Mouse (Mus musculus) right cerebral cortex, postnatal 14 days (tissue): Measurements from ENCODE around the gene Stard3.

Experiments used
- DNase-seq: peaks from one replicate; pipeline ENCODE4 v3.0.0; 2022

The Stard3 gene

GRCm38 (mm10) chr11:98358161-98359083 lies at the start of gene Stard3:
Gene Stard3, plus strand, starts transcription at chr11:98358368.
- peak; percentile 85 for DNase-seq

DNA sequence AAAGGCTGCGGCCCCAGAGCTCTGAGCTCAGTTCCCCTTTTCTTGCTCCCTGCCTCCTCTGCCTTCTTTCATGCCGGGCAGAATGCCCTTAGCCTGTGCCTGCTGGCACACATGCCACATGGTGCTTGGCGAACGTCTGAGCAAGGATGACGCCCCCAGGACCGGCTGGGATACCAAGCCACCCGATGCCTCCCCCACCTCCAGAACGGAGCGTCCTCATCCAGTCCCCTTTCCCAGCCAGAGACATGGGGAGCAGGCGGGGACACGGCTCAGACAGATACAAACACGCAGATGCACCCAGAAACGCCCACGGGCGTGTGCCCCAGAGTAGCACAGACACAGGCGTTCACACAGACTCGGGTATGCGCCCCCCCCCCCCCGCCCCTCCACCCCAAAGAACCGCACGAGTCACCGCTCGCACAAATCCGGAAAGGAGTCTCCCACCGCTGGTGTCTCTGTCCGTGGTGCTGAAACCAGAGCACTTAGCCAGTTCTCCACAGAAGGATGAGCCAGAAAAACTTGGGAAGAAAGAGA lies 44.3 kb upstream of the Stard3 start:
- peak; percentile 51 for DNase-seq

GRCm38 (mm10) chr11:98317479-98317878 lies 40.7 kb upstream of the Stard3 start:
- DNase-seq, result no peak

- DNase-seq, result no peak
Measured at GRCm38 (mm10) chr11:98318421-98319116, 39.6 kb upstream of the Stard3 start.

DNA sequence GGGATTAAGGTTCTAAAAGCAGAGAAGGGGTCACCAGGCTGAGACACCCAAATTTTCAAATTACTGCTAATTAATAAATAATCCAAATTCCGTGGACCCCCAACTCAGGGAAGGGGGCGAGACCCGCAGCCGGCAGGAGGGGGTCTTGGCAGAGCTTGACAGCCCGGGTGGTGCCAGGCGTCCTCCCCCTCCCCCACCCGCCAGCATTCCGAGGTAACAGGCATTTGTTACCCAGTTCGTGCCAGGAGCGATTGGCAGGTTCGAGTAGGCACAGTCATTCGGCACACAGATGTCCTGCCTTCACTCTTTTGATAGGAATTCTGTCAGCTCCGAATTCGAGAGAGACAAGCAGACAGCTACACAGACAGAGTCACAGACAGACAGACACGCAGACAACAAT lies 39.0 kb upstream of the Stard3 start:
- DNase-seq, result no peak

GRCm38 (mm10) chr11:98319544-98319943 lies 38.6 kb upstream of the Stard3 start:
- DNase-seq, result no peak

GRCm38 (mm10) chr11:98319944-98320343 lies 38.2 kb upstream of the Stard3 start:
- no peak for DNase-seq

GRCm38 (mm10) chr11:98320381-98320780 lies 37.8 kb upstream of the Stard3 start:
- DNase-seq, result no peak

DNA sequence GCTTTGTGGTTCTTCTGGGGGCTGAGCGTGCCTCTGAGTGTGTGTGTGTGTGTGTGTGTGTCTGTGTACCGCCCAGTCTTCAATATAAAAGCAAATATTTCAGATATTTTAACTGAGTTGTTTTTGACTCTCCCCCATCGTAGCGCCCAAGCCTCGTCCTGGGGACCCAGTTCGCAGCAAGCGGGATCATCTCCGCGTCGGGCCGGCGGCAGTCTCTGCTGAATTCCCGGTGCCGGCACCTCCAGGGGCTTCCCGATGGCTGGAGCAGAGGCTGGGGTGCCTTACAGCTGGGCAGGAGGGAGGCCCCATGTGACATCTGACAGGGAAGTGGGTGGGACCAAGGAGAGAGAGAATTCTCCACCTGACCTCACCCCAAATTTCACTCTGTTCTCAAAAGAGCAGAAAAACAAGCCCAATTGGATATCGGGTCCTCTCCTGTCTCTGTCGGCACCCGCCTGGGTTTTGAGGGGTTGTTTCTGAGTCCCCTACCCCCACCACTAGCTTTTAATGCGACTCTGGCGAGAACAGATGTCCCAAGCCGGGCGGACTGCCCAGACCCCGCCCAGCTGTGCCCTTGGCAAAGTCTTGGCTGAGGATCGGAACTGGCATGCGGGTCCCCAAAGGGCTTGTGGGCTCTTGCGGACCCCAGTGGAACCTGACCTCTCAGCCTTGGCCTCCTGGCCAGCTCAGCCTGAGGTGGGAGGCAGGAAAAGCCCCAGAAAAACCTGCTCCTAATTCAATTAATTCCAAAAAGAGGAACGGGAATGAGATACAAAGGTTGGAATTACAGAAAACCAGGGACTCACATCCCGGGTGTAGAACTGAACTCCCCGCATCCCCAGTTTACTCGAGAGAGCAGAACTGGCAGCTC lies 37.1 kb upstream of the Stard3 start:
- no peak for DNase-seq

- no peak for DNase-seq
Measured at GRCm38 (mm10) chr11:98321677-98322003, 36.5 kb upstream of the Stard3 start.

GRCm38 (mm10) chr11:98322159-98322558 lies 36.0 kb upstream of the Stard3 start:
- no peak for DNase-seq

DNA sequence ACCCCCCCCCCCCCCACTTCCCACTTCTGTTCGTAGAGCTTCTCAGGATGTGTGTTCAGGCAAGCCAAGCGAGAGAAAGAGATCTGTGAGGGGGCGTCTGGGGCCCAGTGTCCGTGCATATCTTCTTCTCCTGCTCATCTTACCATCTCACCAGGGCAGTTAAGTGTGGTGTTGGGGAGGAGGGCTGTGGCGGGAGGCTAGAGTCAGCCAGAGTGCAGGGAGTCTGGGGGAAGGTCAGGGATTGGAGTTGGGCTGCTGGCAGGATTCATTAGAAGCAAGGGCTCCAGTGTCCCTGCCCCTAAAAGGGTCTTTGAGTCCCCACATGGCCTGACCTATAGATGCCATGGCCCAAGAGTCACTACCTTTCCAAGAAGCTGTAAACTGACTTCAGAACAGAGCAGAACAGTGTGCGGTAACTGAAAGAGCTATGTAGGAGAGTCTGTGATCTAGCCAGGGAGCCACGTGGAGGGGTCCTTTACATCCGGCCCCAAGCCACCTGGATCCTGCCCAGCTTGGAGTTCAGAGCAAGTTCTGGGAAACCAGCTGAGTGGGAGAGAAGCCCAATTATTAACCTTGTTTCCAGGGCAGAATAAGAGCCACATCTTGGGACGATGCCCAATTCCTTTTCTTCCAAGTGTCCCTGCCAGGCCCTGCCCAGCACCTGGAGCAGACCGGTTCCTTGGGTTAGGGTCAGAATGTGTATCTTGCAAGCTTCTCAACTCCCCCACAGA lies 34.9 kb upstream of the Stard3 start:
- DNase-seq, result no peak

DNA sequence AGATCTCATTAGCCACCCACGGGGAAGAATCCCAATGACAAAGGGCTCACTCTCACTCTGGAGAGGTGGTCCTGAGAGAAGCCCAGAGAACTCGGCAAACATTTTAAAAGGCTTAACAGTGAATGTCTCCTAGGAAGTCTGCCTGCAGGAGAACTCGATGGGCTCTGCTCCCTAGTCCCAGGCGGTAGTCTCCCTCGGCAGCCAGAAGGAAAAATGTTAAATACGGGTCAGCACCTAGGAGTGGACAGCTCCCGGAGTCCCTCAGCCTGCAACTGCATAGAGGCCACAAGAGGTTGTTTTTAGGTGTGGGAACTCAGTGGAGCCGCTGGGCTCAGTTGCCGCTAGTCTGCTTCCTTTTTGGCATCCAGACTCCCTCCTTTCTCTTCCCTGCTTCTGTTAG lies 34.2 kb upstream of the Stard3 start:
- DNase-seq, result no peak

GRCm38 (mm10) chr11:98325191-98325820 lies 32.9 kb upstream of the Stard3 start:
- DNase-seq, result no peak

- peak; percentile 28 for DNase-seq
Measured at GRCm38 (mm10) chr11:98325821-98326218, 32.3 kb upstream of the Stard3 start.

DNA sequence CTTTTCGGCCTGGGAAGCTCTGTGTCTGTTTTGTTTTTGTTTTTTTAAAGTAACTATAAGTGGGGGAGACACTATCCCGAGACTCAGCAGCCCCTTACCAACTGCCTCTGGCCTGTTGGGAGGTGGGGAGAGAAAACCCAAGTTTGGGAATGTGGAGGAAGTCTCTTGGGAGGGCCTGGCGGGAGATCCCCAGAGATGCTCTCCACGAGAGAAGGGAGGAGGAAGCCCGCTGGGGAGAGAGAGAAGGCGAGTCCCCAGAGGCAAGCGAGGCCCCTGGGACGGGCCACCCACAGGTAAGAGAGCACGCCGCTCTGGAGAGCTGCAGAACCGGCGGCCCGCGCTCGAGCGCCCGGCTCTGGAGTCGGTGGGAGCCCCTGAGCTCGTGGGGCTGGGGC lies 31.4 kb upstream of the Stard3 start:
- peak; percentile 19 for DNase-seq

DNA sequence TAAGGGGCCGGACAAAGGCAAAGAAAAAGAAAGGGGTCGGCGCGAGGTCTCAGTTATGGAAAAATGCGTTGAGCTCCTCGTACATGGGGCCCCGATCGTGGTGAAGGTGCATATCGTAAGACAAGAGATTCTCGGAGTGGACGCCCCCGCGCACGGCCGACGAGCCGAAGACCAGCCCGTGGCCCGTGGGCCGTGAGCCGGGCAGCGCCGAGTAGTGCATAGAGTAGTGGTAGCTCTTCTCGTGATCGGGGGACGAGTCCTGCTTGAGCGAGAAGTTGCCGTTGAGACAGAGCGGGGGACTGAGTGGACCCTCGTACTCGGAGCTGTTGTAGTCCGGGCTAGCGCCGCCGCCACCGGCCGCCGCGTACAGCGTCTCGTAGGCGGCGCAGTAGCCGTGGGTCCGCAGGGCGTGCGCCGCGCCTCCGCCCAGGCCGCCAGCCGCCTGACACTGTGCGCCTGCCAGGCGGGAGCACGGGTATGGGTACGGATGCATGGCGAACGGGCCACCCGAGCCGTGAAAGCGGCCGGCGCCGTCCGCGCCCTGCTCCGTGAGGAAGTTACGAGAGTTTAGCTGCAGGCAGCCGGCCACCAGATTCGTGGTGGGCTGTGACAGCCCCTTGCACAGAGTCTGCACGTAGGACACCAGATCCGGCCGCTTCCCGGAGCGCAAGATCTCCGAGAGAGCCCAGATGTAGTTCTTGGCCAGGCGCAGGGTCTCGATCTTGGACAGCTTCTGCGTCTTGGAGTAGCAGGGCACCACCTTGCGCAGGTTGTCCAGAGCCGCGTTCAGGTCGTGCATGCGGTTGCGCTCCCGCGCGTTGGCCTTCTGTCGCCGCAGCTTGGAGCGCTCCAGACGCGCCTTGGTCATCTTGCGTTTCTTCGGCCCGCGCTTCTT lies 30.8 kb upstream of the Stard3 start:
- DNase-seq, result peak; percentile 41

- DNase-seq, result no peak
Measured at GRCm38 (mm10) chr11:98328031-98328370, 30.2 kb upstream of the Stard3 start.

DNA sequence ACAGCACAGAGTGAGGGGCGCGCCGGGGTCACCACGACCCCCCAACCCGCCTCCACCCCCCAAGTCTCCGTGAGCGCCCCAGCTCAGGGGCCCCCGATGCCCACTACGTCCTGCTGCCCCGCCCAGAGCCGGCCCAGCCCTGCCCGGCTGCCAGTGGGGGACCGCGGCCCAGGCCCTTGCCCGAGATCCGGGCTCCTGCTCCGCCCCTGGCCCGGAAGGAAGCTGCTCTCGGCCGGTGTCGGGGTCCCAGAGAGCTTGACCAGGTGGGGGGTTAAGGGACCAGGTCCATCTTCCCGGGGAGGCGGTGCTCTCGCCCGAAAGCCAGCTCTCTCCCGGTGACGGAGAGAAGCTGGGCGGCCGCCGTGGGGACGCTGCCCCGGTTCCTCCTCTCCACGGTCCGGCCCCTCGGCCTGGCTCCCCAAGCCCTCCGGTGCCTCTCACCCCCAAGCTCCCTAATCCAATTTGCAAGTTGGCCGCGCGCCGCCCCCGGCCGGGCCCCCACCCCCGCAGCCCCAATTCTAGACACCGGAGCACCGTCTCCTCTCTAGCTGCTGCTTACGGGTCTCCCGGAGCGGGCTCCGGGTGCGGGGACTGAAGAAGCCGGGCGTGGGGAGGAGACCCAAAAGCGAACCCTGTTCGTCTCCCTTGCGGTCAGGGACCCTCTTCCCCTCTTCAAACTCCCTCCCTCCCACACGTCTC lies 29.6 kb upstream of the Stard3 start:
- DNase-seq, result peak; percentile 51
